Mouse (Mus musculus): Measurements from ENCODE around the gene Hipk1.

Hipk1 gene

DNA sequence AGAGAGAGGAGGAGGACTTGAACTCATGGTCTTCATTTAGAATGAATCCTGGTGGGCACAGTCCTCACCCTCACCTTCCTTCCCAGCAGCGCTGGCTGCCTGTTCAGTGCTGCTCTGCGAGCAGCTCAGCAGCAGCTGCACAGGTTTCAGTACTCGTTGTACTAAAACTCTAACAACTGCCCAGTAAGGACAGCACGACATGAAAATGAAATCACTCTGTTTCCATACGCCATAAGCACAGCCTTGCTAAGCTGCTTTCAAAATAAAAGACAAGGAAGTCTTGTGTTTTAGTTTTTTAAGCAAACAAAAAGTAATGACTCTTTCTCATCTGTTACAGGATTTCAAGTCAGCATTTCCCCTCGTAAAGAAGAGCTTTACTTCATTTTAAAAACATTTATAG is 48.2 kb downstream of the Hipk1 start:
- no peak for DNase-seq

DNA sequence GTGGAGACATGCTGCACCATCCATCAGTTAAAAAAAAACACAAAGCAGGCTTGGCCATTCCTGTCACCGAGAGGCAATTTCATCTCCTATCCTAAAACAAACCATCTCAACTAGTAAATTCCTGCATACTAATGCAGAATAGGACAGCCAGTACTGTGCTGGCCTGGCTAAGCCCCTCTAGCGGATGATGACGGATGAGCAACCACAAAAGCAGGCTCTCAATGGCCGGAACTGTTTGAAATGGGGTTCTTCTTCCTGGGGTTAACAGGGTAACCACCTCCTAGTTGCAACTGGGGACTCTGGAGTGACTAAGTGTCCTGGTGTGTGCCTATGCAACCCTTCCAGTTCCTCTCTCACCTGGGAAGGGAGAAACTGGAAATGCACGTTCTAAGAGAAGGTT is 51.0 kb downstream of the Hipk1 start:
- no peak for DNase-seq

DNA sequence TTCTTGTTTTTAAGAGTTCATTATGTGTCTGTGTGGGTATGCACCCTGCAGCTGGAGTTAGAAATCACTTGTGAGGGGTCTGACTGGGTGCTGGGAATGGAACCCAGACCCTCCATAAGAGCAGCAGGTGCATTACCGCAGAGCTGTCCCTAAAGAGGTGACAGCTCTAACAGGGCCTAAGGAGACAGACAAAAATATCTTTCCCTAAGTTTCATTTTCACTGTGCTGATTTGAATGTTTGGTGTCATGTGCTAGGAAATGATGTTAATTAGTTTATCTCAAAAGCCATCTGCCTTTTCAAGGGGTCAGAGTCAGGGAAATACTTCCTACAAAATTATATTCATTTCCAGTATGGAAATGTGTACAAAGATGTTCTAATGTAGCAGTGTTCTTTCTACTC is 52.0 kb downstream of the Hipk1 start, which contains the start of gene Gm10964:
Gm10964 (plus strand) TSS at position 38 of the 400 bp plus-strand sequence.
- no peak for DNase-seq

DNA sequence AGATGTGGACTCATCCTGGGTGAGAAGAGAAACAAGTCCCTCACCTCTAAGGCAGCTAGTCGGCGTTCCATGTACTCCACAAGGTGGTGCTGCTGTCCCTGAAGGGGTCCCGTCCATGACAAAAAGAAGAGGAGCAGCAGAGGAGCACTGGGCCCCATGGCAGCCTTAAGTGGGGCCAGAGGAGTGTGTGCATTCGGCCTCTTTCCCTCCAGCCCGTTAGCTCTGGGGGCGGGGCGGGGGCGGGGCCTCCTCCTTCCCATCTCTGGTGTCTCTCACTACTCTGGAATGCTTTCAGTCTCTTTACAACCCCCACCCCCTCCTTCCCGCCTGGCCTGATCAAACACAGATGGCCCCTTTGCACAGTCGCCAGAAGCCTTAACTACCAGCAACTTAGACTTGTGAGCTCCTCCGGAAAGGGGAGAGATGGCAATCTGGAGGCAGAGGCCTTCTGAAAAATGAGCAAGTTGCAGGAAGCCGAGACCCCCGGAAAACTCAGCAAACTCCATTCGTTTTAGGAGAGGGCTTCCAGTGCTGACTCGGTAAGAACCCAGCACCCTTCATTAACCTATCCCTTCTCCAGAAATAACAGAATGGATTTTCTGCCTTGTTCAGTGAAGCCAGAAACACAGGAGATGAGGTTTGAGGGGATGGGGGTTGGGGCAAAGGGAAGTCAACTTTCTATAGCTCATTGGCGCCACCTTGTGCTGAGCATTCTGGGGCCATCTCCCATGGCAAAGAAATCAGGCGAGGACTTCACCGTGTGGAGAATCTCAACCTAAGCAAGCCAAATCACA is 53.4 kb downstream of the Hipk1 start, which contains the start of gene Olfml3:
Olfml3 (minus strand) TSS at position 224 of the 794 bp plus-strand sequence.
- peak; percentile 86 for DNase-seq

DNA sequence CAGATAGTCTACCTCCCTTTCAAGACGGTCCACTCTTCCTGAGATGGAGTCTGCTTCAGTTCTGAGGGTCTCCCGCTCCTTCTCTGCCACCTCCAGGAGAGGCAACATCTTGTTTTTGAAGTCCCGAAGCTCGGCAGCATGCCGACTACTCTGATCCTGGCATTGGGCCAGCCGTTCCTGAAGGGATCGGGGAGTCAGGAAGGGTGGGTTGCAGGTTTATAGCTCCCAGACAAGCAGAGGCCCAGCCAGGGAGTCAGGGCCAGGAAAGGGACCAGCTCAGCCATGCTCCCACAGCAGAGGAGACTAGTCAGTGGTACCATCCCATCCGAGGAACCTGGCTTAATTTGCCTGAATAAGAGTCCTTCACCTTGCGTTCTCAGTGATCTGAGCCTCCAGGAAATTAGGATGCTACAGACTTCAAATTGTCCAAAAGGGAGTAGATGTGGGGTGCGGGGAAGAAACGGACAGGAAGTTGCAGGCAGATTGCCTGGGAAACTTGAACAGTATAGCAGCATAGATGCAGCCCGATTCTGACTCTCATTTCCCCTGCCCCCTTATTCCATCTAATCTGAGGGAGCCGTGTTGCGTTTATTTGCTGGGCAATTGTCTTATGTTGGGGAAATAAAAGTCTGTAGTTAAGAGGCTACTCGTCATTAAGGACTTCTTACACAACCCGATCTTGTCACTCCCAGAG is 54.2 kb downstream of the Hipk1 start:
- DNase-seq: peak; percentile 36

DNA sequence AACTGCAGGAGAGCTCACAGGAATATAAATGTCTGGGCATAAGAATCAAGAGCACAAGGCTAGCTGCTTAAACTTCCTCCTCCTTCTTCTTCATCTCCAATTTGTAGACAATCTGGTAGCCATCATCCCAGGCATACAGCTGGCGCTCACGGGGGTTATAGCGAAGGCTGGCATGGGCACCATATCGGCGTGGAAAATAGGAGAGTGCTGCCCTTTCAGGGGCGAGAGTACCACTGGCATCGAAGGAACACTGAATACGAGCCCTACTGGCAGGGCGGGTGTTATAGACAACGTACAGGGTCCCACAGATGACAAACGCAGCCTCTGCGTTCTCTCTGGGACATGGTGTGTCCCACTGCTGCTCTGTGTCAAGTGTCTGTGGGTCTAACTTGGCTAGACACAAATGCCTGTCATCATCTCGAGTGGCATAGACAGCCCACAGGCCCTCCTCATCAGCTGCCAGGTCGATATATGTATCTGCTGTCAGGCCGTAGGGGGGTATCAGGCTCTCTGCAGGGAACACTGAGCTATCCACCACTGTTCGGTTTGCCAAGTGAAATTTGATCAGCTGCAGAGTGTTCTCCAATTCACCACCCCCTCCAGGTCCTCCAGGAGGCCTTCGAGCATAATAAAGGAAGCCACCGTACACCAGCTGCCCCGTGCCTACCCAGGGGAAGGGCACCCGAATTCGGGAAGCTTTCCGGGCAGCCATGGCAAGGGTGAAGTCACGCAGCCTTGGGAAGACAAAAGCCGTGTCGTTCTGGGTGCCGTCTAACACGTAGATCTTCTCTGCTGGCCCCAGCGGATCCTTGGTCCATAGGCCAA is 55.4 kb downstream of the Hipk1 start:
- no peak for DNase-seq

DNA sequence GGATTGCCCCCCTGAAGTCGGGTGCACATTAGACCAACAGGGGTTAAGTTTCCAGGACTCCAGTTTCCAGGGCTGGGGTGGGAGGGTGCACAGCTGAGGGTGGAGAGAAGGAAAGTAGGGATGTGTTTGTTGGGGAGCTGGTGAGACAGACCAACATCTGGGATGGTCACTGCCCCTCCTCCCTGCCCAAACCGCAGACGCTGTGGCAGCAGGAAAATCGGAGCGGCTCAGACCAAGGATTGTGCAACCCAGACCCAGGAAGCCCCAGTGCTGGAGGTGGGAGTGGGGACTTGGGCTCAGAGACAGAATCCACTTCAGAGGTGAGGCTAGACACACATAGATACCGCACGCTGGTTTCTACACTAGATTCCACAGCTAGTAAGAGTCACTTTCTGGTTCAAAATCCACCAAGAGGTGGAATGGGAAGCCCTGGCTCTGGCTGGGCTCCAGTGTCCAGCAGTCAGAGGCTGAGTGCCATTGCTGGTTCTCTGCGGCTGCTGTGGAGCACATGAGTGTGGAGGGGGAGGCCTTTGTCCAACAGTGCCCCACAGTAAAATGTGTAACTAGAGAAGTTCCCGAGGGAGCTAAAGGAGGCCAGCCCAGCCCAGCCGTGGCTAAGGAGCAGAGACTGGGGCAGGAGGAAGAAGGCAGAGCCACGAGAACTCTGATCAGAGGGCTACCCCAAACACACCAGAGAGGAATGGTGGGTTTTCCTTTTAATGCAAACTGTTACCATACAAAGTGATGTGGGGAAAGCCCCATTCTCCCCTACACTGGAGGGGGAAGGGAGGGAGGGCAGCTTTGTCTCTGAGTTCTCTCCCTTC is 56.5 kb downstream of the Hipk1 start:
- DNase-seq: no peak

DNA sequence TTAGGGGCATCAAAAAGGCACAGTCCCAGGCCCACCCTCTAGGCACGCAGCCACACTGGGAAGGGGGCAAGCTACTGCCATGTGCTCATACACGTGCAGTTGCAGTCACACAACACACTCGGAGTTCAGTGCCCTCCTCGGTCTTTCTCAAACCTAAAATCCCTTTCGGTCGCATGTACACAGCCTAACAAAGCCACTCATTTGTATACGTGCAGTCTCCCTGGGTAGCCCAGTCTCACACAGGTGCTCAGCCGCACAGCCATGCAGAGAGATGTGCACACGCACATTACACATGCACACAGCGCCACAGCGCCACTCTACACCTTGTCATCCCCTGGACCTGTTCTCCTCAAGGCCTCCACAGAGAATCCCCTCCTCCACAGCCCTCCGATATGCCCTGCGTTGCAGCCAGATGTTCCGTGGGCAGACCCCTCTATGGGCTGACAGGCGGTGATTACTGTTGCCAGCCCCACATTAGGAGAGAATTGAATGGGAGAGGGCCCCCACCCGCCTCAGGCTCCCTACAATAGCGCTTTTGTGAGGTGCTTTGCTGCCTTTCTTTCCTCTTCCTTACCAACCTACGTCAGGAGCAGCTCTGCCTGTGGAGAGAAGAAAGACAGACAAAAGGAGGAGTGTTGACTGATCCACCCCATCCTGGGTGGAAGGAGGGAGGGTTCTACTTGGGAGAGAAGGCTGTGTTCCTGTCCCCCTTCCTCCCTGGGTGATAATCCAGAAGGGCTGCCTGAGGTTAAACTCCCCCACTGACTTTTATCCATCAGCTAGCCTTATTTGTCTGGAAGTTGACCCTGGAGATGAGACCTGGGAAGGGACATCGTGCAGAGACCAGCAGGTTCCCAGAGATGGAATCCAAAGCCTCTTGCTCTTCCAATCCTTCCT is 57.3 kb downstream of the Hipk1 start:
- DNase-seq: no peak

DNA sequence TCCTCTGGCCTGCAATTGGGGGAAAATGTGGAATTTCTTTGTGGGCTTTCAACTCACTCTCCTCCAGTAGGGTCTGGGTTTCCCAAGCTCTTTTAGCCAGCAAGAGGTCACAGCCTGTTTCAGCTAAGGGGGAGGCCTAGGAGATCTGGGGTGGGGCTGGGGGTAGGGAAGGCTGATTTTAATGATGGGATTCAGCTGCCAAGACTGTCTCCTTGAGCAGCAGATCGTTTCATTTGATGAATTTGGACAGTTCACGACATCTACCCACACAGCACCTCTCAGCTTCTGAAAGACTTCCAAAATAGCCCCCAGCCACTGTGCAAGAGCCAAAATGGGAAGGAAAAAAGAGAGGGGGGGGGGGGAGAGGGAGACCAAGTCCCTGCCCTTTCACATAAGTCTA is 58.2 kb downstream of the Hipk1 start:
- DNase-seq: no peak

DNA sequence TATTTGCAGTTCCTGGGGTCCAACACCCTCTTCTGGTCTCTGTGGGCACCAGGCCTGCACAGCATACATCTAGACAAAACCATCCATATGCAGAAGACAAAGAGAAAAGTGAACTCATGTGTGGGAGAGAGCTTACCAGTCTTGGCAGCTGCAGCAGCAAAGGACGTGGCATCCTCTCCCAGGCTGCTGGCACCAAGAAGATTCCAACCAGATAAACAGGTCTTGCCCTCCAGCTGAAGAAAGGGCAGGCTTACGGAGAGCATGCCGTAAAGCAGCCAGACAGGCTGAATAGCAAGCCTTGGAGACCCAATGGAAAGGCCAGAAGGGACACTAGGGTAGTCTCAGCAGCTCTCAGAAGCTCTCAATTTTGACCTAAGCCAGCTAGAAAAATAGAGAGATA is 59.2 kb downstream of the Hipk1 start:
- no peak for DNase-seq

DNA sequence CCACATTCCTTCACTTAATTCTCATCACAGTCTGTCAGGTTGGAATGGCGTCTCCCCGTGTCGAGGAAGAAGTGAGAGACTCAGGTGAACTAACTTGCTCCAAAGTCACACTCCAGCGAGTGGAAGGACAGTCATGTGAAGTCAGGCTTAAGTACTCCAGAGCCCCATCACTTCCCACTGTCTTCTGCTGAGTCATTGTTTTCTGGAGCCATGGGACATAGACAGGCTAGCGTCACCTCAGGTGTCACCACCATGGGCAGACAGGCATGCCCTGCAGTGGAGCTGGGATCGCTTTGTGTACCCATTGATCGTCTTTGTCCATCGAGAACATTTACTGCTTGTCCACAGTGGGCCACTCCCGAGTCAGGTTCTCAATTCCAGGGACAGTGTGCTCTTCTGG is 61.5 kb downstream of the Hipk1 start:
- DNase-seq: no peak

DNA sequence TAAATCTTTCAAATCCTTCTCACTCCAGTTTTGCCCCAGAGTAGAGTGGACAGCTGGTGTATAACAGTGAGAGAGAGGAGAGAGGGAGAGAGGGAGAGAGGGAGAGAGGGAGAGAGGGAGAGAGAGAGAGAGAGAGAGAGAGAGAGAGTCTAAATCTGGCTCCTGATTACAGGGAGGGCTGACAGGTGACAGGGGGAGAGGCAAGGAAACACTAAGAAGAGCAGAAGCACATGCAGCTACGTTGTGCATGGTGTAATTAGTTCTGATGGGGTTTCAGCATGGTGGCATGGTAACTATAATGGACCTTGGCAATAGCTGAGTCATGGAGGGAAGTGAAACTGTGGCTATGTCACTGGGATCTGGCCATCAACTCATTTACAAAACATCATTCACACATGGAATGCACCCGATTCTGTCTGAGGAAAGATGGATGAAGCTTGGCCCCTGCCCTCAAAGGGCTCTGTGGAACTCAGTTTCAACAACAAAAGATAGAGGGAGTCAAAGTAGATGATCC is 63.5 kb downstream of the Hipk1 start:
- DNase-seq: no peak

DNA sequence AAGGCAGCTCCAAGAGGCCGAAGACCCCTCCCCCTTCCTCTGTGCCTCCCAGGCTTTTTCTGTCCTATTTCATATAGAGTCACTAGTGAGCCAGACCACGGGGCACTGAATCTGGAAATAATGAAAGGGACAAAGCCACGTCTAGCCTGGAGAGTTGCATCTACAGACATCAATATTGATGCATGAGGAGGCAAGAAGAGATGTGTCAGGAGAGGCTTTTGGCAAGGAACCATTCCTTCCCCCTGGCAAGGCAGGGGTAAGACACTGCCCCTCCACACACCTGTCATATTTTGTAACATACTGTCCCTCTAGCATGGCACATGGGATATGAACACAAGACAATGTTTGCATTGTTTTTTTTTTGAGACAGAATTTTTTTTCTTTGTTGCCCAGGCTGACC is 64.7 kb downstream of the Hipk1 start:
- no peak for DNase-seq

DNA sequence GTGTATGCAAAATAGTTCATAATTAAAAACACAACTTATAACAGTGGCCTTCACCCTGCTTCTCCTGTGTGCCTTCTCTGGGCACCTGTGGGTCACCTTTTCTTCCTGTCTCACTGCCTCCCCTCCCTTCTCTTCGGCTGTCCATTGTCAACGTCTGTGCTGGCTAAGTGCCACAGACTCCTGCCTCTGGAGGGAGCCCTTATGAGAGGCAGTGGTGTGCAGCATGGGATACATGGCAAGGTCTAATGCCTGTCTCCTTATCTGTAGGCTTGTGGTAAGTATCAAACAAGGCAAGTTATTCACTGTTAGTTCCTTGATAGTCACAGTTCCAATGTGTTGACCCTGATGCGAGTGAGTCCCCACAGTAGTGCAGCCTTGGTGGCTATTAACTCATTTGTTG is 67.2 kb downstream of the Hipk1 start:
- DNase-seq: no peak

DNA sequence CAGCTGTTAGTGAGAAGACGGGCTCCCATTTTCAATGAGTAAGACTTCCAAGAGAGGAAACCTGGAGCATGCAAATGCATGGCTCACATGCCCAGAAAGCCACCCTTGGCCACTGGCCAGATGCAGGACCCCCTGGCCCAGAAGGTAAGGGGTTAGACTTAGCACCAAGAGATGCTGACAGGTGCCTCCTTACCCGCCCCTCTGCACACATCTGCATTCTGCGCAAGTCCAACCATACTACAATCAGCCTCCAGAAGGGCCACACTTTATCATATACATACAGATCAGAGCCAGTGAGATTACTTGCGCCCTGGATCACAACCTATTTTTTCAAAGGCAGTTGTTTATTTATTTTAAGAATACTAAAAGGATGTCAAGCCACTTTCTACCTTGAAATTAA is 72.6 kb downstream of the Hipk1 start:
- no peak for DNase-seq

DNA sequence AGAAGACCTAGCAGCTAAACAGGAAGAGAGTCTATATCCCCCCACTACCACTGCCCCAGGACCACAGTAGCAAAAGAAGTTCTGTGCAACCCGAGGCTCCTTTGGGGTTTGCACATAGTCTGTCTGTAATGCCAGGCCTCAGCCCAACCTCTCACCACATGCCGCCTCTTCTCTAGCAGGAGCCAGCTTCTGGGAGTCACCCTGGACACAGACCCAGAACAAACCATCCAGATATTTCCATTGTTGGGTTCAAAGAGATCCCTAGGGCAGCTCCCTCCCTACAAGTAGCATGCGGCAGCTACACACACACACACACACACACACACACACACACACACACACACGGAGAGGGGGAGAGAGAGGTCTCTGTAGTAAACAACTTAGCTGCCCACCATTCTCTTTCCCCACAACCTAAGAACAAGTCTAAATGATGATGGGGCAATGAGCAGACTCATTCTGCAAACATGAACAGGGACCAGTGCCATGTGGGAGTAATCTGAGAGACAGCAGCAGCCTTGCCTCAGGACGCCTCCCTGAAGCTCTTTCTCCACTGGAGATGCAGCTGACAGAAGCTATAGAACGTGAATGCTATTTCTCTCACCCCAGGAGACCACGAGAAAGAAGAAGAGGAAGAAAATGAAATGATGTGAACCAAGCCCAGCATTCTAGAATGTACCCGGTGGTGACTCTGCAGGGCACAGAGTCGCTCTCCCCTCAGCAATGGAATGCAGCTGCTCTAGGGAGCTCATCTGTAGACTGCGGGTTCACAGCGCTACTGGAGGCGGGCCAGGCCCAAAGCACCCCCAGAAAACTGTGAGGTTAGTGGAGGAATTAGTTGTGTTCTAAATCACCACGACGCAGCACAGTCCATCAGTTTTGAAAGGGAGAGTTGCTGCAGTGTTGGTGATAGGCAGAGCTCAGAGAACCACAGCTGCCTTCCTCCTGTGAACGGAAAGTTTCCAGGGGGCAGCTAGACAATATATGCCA is 74.3 kb downstream of the Hipk1 start:
- no peak for DNase-seq

DNA sequence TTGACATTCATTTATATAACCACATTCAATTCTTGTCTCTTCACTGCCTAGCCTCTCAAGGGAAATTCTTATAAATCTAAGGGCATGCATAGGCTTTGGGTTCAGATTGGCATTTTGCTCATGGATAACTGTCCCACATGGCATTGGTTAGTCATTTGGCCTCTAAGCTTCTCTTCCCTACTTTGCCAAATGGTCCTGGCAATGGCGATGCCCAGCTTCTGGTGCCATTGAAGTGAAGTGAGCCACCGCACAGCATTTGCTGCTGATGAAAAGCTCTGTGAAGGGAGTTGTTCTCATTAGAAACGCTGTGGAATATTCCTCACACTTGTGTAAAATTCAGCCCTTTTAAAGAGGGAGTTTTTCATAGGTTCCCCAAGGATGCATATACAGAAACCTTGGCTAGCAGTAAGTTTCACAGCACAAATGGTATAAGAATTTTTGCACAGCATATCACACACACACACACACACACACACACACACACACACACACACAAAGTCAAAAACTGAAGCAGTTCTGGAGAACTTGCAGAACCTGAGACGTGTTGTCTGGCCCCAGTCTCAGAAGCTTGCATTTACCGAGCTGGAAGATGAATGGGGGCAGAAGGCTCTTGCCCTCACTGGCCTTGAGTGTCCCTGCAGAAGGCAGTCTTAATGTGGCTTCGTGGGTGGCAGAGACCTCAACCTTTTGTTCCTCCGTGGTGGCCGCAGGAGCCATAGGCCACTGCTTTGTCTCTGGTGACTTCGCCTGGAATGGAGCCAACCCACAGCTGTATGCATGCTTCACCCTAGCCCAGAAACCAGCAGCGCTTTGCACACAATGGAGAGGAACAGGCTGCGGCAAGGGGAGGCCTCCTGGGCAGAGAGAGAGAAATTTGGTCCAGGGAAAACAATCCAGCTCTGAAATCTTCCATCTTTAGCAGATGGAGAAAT is 75.3 kb downstream of the Hipk1 start:
- DNase-seq: no peak

DNA sequence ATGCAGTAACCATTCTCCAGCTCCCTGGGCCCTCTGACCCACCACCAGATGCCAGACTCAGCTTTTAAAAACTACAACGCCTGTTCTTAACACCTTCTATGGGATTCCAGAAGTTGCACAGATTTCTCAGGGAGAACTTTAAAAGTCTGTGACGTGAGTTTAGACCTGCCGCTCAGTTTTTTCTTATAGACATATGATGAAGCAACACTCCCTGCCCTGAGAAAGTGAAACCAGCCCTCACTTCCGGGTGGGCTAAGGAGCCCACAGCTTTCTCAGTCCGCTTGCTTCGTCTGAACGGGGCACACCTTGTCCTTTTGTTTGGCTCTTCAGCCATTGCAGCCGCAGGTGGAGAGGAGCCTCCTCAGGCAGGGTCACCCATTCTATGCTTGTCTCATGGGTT is 76.4 kb downstream of the Hipk1 start:
- DNase-seq: no peak

Data from cerebellum, adult 8-10 months (tissue).